Mouse (Mus musculus): ENCODE results near the gene Ptgs1.

The Ptgs1 gene

DNA sequence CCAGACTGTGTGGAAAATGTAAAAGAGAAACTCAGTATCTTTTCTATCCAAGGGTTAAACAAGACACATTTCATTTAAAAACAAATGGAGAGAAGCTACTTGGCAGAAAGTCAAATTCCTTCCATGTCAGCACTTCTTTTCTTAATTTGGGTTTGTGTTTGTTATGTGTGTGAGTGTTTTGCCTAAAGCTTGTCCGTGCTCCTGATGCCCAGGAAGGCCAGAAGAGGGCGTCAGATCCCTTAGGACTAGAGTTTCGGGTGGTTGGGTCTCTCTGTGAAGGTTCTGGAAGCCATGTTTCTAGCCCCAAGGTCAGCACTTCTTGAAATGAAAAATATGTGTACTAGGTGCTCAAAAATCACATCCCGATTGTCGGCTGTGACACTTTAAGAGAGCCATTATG is 15.8 kb upstream of the Ptgs1 start:
- in situ Hi-C loops (cut with MboI, MseI) = loop anchor here (5.0 kb wide), 2 partner anchors 112 to 207 kb away; no protein-coding TSS in a partner anchor

DNA sequence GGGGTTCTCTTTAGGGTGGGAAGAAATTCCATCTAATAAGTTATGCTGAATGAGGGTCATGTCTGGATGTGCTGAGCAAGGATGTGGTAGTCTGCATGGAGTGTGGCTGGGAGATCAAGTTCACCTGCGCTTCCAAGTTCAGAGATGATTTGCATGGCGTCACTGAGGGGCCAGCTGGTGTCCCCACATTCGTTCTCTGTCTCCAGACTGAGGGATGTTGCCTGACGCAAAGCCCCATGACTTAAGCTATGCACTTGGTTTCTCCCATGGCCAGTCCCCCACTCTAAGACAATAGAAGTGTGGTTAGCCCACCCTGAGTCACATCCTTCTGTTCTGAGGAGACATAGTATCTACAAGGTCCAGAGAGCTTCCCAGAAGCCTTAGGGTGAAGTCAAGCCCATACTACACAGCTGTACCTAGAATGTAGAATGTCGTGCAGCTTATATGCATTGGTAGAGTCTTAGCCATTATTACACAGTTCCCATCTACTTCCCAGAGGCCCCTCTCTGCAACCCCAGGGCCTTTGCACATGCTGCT is 15.0 kb upstream of the Ptgs1 start:
- in situ Hi-C loops (cut with MboI, MseI) = no loop called here

DNA sequence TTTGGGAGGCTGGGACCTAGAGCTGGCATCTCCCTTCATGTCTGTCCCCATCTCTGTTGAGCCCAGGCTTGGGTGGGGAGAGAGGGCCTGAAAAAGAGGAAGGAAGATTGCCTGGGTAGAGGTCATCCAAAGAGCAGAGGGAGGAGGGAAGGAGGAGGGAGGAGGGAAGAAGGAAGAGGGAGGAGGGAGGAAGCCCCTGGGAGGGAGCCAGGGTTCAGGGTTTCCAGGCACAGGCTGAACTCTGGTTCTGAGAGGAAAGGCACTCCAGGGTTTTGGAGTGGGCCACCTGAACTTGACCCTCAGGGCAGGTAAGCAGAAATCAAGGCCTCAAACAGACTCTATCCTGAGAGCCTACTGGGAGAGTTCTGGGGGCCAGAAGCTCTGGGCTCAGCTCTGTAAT is 13.7 kb upstream of the Ptgs1 start:
- in situ Hi-C loops (cut with MboI, MseI) = no loop called here

DNA sequence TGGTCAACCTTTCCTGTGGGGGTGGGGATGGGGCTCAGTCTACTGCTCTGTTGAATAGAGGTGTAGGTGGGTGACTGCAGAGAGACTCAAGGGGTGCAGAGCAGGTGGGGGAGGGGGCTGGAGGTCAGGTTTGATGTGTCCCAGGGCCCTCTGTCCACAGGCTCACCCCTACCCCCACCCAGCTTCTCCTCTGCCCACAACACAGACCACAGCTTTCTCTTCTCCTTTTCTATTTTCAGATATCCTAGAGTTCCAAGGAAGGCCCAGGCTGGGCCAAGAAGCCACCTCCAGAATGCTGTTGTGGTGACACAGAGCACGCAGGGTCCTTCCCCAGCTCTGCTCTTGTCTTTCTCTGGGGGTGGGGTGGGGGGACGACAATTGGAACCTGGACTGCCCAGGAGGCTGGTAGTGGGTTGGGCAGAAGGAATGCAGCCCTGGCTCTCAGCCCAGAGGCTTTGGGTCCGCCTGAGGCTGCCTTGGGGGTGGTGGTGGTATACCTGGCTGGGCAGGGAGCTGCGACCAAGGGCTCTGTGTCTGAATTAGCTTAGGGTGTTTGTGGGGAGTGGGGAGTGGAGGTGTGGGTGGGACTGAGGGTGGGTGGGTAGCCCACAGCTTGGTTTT is 13.2 kb upstream of the Ptgs1 start:
- in situ Hi-C loops (cut with MboI, MseI) = no loop called here

DNA sequence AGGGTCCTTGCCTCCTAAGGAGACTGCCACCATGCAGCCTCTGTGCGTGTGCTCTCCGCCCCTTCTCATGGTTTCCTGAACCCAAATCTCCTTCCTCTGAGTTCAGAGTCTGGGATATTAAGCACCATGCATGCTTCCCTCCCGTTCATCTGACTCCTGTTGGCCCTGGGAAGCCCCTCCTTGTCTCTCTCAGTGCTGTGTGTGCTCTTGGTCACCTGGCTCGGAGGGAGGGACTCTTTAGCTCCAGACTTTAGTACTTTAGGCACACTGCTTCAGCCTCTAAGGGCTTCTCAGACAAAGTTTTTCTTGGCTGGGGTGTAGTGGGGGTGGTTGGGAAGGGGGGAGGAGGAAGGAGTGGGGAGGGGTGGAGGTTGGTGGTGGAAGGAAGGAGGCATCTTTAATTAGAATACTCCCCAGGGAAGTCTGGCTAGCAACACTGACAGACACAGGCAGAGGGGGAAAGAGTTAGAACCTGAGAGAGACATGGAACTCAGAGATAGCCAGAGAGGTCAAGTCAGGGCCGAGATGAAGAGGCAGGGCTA is 12.5 kb upstream of the Ptgs1 start:
- in situ Hi-C loops (cut with MboI, MseI) = no loop called here

DNA sequence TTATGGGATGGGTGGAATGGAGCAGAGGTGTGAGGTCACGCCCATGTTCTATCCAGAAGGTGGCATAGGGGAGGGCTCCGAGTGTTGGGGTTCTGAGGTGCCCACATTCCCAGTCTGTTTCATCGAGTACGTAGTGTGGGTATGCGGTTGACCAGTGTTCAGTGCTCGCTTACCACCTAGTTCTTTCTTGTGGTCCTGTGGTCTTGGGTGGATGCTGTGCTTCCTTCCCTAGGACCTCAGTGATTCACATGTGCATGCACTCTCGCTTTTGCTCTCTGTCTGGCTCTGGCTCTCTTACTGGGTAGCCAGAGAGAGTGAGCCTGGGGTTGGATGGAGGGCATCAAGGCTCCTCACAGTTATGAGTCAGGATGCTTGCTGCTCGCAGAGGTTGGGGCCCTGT is 10.1 kb upstream of the Ptgs1 start:
- in situ Hi-C loops (cut with MboI, MseI) = no loop called here

DNA sequence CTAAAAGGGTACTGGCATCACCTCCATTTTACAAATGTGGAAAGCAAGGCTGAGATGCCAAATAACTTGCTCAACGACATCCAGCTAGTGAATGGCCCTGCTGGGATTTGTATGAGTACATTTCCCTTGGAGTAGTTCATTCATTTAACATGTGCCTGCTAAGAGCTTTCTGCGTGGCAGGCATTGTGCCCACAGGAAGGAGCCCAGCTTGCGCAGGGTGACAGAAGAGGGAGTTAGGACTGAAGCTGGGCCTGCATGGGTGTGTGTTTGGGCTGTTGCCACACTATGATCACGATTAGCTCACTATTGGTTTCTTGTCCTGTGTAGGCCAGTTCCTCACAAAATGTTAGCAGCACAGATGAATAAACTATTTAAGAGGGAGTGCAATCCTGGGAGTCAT is 9.3 kb upstream of the Ptgs1 start:
- in situ Hi-C loops (cut with MboI, MseI) = no loop called here

DNA sequence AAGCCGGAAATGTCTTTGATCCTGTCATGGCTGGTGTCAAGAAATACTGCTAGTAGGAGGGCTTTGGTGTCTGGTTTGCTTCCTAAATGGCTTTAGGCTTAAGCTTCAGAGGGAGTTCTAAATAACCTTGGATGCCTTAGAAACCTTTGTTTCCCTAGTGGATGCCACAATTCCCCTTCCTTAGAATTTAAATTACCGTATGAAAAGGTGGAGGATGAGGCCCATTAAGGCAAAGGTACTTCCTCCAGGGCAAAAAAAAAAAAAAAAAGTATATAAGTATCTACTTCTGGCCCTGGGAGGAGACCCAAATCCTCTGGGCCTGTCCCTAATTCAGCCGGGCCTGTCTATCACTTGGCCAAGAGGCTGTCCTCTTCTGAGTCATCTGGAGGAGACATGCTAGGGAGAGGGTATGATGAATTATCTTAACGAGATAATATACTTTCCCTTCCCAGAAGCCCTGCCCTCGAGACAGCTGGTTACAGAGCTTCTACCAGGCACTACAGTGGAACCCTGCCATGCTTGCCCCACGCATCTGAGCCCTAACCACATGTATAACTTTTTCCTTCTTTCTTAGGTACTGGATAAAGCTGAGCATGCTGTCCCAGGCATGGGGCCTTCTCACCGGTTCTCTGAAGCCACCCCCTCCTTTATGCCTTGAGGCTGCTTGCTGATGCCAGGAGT is 7.9 kb upstream of the Ptgs1 start:
- in situ Hi-C loops (cut with MboI, MseI) = no loop called here

DNA sequence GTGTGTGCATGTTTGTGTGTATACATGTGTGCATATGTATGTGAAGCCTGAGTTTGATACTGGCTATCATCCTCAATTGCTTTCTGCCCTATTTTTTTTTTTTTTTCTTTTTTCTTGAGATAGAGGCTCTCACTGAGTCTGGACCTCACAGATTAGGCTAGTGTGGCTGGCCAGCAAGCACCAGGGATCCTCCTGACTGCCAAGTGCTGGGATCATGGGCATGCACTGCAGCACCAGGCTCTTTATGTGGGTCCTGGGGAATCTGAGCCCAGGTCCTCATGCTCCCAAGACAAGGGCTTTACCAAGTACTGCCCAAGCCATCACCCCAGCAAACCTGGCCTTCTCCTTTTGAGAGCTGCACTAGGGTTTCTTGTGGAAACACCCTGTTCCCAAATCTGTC is 6.8 kb upstream of the Ptgs1 start:
- in situ Hi-C loops (cut with MboI, MseI) = no loop called here

DNA sequence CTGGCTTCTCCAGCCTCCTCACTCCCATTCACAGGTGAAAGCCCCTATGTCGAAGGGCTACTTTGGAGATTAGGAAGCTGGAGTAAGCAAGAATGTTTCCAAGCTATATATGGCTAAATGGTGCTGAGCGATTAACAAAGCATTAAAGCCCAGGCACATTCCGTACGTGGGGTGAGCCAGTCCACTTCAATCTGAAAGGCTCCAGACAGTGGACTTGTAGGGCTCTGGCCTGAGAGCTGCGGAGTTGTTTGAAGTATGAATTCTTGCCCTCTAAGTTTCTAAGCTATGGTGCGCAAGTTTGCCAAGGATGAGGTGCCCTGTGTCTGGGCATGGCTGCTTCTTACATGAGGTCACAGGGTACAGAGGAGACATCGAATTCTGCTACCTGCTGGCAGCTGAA is 6.1 kb upstream of the Ptgs1 start:
- in situ Hi-C loops (cut with MboI, MseI) = no loop called here

DNA sequence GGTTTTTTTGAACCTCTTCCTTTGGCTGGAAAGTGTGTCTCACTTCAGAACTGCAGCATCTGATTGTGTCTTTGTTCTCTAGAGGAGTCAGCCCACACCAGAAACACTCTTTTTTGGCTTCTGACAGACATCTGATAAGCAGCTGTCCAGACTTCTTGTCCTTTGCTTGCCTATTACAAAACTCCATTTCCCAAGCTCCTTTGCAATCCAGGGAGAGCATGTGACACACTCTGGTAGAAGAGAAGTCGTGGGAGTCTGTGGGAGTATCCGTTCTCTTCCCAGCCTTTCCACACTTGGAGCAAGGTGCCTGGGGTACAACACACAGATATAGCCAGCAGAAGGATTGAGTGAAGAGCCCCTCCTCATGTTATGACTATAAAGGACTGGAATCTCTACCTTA is 5.6 kb upstream of the Ptgs1 start:
- in situ Hi-C loops (cut with MboI, MseI) = no loop called here

DNA sequence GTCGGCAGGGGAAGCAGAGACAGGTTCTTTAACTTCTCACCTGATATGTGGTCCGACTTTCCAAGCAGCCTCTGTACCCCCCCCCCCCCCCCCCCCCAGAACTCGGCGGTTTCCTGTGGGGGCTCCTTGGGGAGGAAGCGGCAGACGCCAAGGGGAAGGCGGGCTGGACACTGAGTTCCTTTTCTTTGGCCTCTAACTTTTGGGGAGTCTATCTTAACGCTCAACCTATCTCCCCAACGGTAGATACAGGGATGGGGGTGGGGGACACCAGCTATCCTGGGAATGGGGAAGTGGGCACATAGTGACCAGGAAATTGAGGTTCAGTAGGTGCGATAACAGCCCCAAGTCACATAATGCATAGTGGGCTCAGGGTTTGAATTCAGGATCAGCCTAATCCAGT is 741 bp downstream of the Ptgs1 start:
- in situ Hi-C loops (cut with MboI, MseI) = no loop called here

DNA sequence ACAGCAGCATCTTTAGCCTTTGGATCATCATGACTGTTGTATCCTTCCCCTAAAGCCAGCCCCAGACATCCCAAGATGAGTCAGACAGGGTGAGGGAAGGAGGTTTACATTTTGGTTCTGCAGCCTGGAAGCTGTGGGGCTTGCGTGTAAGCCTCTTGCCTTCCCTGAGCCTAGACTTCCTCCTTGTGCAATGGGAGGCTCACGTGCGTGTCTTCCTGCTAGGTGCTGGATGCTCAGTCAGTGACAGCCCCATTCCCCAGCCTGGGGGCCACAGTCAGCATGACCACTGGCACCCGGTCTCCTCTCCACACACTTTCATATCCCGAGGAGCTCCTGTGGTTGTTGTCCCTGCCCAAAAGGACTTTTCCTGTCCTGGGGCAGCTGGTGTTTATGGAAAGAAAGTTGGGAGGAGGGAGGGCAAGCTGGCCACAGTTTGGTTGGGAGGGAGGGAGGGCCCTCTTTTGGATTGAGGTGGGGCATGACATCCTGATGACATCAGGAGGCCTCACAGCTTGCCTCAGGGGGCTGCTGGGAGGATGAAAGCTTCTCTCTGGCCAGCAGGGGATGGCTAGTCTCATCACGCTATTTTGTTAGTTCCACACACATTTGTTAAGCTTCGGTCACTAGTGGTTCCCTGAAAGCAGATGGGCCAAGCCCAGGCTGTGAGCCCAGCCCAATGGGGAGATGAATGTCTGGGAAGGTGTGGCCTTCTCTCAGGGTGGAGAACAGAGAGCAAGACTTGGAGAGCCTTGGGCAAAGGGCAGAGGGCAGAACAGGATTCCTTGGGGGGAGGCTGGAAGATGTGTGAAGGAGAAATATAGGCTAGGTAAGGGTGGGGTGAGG is 4.5 kb downstream of the Ptgs1 start:
- in situ Hi-C loops (cut with MboI, MseI) = no loop called here

DNA sequence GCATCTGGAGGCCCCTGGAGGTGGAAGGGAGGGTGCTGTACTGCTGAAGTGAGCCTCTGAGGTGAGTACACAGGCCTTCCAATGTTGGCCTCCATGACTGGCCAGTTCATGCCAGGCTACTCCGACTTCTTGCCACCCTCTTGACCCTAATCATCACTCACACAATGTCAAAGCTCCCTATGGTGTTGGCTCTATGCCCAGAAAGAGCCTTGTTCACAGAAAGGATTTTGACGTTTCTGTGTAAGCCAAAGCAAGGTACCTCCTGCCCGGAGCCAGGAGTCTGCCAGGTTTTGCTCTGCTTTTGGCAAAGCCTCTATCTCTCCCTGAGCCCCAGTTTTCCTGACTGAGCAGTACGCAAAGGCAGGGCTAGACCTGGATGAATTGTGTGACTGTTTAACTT is 5.7 kb downstream of the Ptgs1 start:
- in situ Hi-C loops (cut with MboI, MseI) = no loop called here

DNA sequence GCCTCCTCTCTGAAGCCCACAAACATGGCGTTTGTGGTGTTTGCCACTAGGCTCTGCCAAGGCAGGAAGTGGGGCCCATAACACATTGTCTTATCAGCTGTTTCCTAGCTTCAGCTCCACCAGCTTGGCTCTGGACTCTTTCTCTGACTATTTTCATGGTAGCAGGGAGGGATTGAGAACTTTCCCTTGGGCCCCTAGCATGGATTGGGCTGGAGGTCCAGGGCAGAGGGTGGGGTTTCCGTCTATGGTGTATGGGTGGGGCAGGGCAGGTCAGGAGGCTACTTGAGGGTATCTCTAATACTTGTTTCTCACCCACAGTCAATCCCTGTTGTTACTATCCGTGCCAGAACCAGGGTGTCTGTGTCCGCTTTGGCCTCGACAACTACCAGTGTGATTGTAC is 6.7 kb downstream of the Ptgs1 start:
- in situ Hi-C loops (cut with MboI, MseI) = no loop called here

DNA sequence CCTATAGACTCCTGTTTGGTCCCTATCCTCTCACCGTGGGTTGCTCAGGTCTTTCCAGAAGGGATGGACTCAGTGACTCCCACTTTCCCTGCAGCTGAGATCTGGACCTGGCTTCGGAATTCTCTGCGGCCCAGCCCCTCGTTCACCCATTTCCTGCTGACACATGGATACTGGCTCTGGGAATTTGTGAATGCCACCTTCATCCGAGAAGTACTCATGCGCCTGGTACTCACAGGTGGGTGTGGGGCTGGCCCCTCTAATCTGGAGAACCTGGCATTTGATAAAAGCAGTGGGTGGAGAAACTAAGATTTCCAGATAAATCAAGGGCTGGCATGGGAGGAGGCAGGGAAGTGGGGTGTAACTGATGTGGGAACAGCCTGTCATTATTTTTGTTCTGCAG is 7.3 kb downstream of the Ptgs1 start:
- in situ Hi-C loops (cut with MboI, MseI) = no loop called here

DNA sequence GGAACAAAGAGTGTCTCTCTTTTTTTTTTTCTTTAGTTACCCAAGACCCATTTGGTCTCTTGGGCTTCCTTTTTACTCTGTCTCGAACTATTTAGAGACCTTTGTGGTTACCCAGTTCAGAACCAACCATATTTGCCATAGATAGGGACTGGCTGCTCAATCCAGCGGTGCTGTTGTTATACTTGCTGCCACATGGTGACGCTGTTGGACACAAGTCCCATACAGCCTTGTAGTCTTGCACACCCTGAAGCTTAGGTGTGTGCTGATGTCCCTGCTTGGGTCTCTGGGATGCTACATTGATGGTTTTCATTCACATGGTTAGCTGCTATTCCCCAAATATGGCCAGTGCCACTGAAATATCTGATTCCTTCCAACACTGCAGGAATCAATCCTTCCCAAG is 8.2 kb downstream of the Ptgs1 start:
- in situ Hi-C loops (cut with MboI, MseI) = no loop called here

DNA sequence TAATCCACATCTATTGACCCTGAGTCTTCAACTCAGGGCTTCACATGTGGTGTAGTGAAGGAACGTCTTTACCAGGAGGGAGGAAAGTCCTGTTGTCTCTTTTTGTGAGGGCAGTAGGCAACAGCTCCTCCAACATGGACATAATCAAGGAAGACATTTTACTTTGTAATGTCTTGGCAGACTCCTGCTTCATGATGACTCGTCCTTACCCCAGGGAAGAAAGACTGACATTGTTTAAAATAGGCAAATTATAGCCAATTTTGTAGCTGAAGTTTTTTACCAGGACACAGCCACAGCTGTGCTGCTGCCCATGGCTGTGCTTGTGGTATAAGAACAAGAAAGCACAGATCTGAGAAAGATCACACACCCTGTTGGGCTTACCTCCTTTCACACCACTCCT is 8.7 kb downstream of the Ptgs1 start:
- in situ Hi-C loops (cut with MboI, MseI) = no loop called here

DNA sequence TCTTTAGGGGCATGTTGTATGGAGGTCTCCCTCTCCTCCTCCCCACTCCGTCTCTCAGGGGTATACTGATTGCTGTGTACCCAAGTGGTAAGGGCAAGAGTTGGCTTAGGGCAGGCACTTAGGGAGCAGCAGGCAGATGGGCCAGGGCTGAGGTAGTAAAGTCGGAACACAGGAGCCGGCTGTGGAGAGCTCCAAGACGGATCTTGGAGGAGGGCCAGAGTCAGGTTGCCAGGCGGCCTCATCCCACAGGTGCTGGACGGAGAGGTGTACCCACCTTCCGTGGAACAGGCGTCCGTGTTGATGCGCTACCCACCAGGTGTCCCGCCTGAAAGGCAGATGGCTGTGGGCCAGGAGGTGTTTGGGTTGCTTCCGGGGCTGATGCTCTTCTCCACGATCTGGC is 12.3 kb downstream of the Ptgs1 start:
- in situ Hi-C loops (cut with MboI, MseI) = no loop called here

DNA sequence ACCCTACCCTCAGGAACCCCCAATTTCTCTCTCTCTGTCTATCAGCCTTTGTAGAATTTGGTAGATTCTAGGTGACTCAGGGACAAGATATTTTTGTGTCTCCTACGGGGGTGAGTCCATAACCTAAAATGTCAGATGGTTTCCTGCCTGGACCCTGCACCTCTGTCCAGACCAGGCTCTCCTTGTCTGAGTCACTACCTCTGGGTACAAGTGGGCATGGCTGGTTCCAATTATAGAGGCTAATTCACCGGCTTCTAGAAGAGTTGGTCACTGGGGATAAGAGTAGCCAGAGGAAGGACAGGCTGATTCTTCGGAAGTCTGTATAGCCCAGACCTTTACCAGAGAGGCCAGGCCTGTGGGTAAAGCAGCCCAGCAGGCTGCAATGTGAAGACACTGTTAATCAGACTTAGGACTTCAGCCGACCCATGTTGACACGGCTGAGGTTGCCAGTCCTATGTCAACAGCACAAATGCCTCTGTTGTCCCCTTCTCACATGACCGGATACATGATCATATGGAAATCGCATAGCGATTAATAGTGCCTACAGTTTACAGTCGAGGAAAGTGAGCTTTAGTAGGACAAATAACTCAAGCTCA is 13.2 kb downstream of the Ptgs1 start:
- in situ Hi-C loops (cut with MboI, MseI) = no loop called here

DNA sequence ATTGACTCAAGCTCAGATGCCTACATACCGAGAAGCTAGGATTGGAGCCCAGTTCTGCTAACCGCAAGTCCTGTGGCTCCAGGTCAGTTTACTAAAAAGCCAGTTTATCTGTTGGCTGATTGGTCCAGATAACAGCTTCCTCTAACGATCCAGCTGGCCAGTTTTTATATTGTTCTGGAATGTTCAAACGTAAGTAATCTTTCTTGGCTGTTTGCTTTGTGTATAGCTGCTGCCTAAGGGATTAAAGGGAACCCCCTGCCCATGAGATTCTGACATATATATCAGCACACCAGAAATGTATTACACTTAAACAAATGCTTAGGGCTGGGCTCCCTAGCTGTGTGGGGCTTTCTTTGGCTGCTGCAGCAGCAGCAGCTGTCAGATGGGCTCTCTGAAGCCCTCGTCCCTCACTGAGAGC is 13.7 kb downstream of the Ptgs1 start:
- in situ Hi-C loops (cut with MboI, MseI) = no loop called here

DNA sequence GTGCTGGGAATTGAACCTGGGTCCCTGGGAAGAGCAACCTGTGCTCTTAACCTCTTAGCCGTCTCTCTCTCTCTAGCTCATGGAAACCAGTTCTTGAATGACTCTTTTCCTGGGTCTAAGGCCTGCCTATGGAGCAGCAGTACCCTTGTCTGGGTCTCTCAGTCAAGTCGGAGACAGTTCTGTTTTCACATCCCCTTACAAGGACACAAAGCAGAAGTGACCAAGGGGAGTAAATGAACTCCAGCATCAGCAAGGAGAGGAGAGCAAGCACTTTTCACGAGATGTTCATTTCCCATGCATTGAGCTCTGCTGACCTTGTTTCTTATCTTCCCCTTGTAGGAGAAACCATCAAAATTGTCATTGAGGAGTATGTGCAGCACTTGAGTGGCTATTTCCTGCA is 14.5 kb downstream of the Ptgs1 start:
- in situ Hi-C loops (cut with MboI, MseI) = no loop called here
